Mouse (Mus musculus) embryonic facial prominence, embryonic 12.5 days (tissue): ENCODE results near the gene Coro2b. TPM values are rescaled to one million over a fixed set of nuclear protein-coding genes. Genes with fewer than 3 reads are reported as not detected.

Experiments used
- ATAC-seq: fragments of 200-750 bp; cut with Nextera tagmentation; 2 replicates; pipeline ENCODE4 v1.8.0; 2017; ENCODE audit not compliant: insufficient number of reproducible peaks, insufficient read depth, low FRiP score, low TSS enrichment
- H3K27ac ChIP-seq: fragments of 300-500 bp; sonication (generic); 2 replicates; pipeline ENCODE4 v1.5.1; 2016; ENCODE audit warnings: mild to moderate bottlenecking
- H3K27me3 ChIP-seq: fragments of 300-500 bp; sonication (generic); 2 replicates; pipeline ENCODE4 v1.6.1; 2016; ENCODE audit warnings: mild to moderate bottlenecking, moderate library complexity
- H3K36me3 ChIP-seq: fragments of 300-500 bp; sonication (generic); 2 replicates; pipeline ENCODE4 v1.6.1; 2016; ENCODE audit warnings: mild to moderate bottlenecking
- H3K4me1 ChIP-seq: fragments of 300-500 bp; sonication (generic); 2 replicates; pipeline ENCODE4 v1.6.1; 2016
- H3K4me2 ChIP-seq: fragments of 300-500 bp; sonication (generic); replicated peaks from 2 replicates; pipeline ENCODE4 v1.6.1; 2016; ENCODE audit warnings: mild to moderate bottlenecking, moderate library complexity
- H3K4me3 ChIP-seq: fragments of 300-500 bp; sonication (generic); 2 replicates; pipeline ENCODE4 v1.5.1; 2016; ENCODE audit warnings: mild to moderate bottlenecking
- H3K9ac ChIP-seq: fragments of 300-500 bp; sonication (generic); 2 replicates; pipeline ENCODE4 v1.6.1; 2016; ENCODE audit warnings: mild to moderate bottlenecking, moderate library complexity
- H3K9me3 ChIP-seq: fragments of 300-500 bp; sonication (generic); 2 replicates; pipeline ENCODE4 v1.6.1; 2016; ENCODE audit warnings: mild to moderate bottlenecking, moderate library complexity
- WGBS: fragments of 180-500 bp; shearing (Covaris S2); methylation state at CpG from one replicate; pipeline ENCODE4 v1.1.7; 2016; 5-methylcytosine and 5-hydroxymethylcytosine counted together
- polyA plus RNA-seq: library from polyadenylated mRNA; unstranded; fragments of >200 nt; fragmentation: Nextera tagmentation; extraction: Ambion mirVana; gene quantifications from 2 replicates; pipeline ENCODE4 v1.2.1, GENCODE M21; 2016

The Coro2b gene
- polyA plus RNA-seq, 1 experiment from 2014 or later, result 12.9 TPM

DNA sequence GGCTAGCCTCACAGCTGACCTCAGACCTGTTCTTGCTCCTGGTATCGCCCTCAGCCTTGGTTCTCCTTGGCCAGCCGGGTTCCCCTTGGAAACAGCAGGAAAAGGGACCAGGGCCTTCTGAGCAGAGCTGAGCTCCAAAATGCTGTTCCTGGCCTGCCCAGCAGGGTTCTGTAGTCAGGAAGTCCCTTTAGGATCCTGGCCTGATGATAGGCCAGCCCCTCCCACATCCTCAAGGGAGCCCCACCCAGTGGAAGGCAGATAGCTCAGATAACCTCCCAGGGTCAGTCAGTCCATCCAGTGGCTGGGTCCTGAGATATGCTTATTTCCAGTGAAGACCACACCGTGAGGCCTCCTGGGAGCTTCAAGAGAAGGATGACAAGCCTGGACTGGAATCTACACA is 45.7 kb downstream of the Coro2b start:
- no peak overlapping the region for H3K4me3 ChIP-seq
- H3K27ac ChIP-seq, result no peak overlapping the region
- H3K9ac ChIP-seq, result no peak overlapping the region
- no peaks in the 10 kb centered on the region for H3K4me1 ChIP-seq
- no peak overlapping the region for H3K4me2 ChIP-seq
- H3K36me3 ChIP-seq, result 0 out of 2 replicates have a peak, but pooled peaks cover 3% of the 10 kb centered on the region
- H3K27me3 ChIP-seq, result no peaks in the 10 kb centered on the region
- no peak for ATAC-seq
- WGBS, result 68% methylated on average over 3 of the region's 3 CpGs
- H3K9me3 ChIP-seq, result no peaks in the 10 kb centered on the region

GRCm38 (mm10) chr9:62484107-62484506 is 52.7 kb downstream of the Coro2b start:
- no peak for ATAC-seq
- WGBS, result 47% methylated on average over 4 of the region's 4 CpGs
- no peak overlapping the region for H3K27ac ChIP-seq

DNA sequence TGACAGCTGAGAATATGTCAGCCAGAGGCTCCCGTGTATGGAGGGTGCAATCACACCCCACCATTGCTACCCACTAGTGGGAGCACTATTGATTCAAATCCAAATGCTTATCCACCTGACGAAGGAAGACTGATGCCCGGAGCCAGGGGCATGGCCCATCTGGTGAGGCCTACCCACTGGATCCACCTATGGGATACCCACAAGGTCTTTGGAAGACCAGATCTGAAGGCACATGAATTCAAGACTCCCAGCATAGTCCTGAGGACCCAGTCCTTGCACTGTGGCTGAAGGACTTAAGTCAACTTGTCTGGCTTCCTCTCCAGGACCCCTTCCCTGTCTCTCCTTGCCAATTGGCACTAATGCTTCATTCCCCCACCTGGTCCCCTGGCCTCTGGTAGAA is 54.1 kb downstream of the Coro2b start:
- 87% methylated on average over 3 of the region's 3 CpGs for whole genome bisulfite sequencing

More at GRCm38 (mm10) chr9:62484107-62484506, 52.7 kb downstream of the Coro2b start:
- H3K9ac ChIP-seq, result no peak overlapping the region
- H3K4me3 ChIP-seq, result no peak overlapping the region
- peaks cover 5% of the 10 kb centered on the region; the same call in 1 of the 2 replicates for H3K4me1 ChIP-seq
- H3K27me3 ChIP-seq, result no peaks in the 10 kb centered on the region
- no peak overlapping the region for H3K4me2 ChIP-seq
- no peaks in the 10 kb centered on the region for H3K9me3 ChIP-seq
- 0 out of 2 replicates have a peak, but pooled peaks cover 3% of the 10 kb centered on the region for H3K36me3 ChIP-seq

DNA sequence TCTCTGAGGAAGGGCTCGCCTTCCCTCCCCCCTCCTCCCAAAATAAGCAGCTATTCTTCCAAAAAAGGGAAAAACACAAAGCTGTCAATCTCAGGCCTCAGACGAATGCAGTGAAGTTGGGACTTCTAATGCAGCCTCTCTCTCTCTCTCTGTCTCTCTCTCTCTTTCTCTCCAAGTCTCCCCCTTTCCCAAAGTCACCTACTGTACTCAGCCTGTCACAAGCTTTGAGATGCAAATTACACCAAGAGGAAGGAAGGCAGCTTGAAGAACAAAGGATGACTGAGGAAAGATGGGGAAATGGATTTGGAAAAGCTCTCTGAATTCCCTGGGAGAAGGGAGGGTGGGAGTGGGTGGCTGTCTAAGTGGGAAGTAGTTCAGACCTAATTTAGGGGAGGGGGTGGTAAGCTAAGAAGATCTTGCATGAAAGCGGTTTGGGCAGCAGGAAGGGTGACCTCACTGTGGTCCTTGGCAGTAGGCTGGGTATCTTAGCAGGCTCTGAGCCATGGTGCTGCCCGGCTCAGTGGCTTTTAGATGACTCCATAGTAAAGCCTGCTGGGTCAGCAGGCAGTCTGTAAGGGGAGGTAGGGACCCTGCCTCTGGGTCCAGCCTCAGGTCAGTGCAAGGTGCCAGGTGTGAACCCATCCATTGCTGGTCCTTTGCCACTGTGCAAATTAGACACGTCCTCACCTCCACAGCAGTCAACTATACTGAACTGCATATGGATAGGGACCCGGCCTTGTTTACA is 55.8 kb downstream of the Coro2b start:
- H3K4me2 ChIP-seq, result no peak overlapping the region
- peaks cover 15% of the 10 kb centered on the region; the same call in 1 of the 2 replicates for H3K4me1 ChIP-seq
- no peaks in the 10 kb centered on the region for H3K36me3 ChIP-seq
- WGBS, result 59% methylated on average over 6 of the region's 6 CpGs
- H3K4me3 ChIP-seq, result no peak overlapping the region
- no peak for ATAC-seq
- no peak overlapping the region for H3K9ac ChIP-seq
- no peaks in the 10 kb centered on the region for H3K9me3 ChIP-seq
- H3K27ac ChIP-seq, result no peak overlapping the region
- no peaks in the 10 kb centered on the region for H3K27me3 ChIP-seq

More for the DNA sequence above, 54.1 kb downstream of the Coro2b start:
- no peak overlapping the region for H3K27ac ChIP-seq
- no peak for ATAC-seq
- no peak overlapping the region for H3K4me3 ChIP-seq
- H3K27me3 ChIP-seq, result no peaks in the 10 kb centered on the region
- no peaks in the 10 kb centered on the region for H3K9me3 ChIP-seq
- no peak overlapping the region for H3K9ac ChIP-seq
- H3K36me3 ChIP-seq, result 0 out of 2 replicates have a peak, but pooled peaks cover 3% of the 10 kb centered on the region
- peaks cover 7% of the 10 kb centered on the region; the same call in 1 of the 2 replicates for H3K4me1 ChIP-seq
- no peak overlapping the region for H3K4me2 ChIP-seq

DNA sequence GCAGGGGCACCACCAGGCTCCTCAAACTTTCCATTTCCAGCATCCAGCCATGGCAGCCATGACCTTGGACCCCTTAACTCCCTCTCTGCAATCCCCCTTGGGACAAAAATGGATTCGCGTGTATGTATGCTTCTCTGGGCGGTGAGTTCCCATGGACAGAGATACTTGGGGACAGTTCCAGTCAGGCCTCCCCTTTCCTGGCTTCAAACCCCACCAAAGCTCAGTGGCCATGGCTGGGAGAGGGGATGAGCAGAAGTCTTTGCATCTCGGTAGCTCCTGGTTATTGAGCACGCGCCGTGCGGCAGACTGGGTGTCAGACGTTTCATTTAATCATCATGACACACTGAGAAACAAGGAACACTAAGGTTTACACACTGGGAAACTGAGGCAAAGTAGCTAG is 56.7 kb downstream of the Coro2b start:
- ATAC-seq, result no peak
- no peaks in the 10 kb centered on the region for H3K27me3 ChIP-seq
- H3K4me2 ChIP-seq, result no peak overlapping the region
- no peak overlapping the region for H3K4me3 ChIP-seq
- no peak overlapping the region for H3K27ac ChIP-seq
- no peaks in the 10 kb centered on the region for H3K9me3 ChIP-seq
- no peaks in the 10 kb centered on the region for H3K36me3 ChIP-seq
- peaks cover 15% of the 10 kb centered on the region; the same call in 1 of the 2 replicates for H3K4me1 ChIP-seq
- no peak overlapping the region for H3K9ac ChIP-seq
- 80% methylated on average over 9 of the region's 9 CpGs for WGBS

DNA sequence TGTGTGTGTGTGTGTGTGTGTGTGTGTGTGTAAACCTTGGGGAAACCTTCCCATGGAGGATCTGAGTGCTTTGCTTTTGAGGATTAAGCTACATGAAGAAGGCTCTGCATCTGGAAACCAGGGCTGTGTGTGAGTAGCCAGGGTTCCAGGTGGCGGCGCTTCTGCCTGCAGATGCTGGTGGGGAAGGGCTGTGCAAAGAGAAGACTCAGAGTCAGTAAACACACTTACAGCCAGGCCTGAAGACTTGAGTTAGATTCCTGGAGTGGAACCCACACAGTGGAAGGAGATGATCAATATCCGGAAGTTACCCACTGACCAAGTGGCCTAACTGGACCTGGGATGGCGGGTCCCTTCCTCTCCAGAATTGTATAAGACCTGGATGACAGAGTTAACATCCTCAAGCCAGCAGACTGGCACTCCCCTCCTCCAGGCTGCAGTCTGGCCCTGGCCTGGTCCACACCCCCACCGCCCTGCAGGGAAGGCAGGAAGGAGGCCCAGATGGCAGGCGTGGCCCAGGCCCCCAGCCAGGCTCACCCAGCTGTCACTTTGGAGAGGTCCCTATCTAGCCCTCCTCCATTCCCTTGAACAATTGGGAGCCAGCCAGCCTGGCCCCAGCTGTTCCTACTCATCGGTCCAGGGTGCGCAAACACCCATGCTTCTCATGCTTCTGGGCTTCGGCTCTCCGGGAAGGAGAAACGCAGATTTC is 59.9 kb downstream of the Coro2b start:
- peak overlapping the region; percentile 58 for H3K27ac ChIP-seq
- H3K4me2 ChIP-seq, result no peak overlapping the region
- peaks cover 15% of the 10 kb centered on the region; the same call in 1 of the 2 replicates for H3K4me1 ChIP-seq
- H3K4me3 ChIP-seq, result no peak overlapping the region
- ATAC-seq, result peak; percentile 43
- no peaks in the 10 kb centered on the region for H3K36me3 ChIP-seq
- 57% methylated on average over 11 of the region's 11 CpGs for WGBS
- H3K9me3 ChIP-seq, result no peaks in the 10 kb centered on the region
- no peak overlapping the region for H3K9ac ChIP-seq
- H3K27me3 ChIP-seq, result no peaks in the 10 kb centered on the region

GRCm38 (mm10) chr9:62474206-62474605 is 62.6 kb downstream of the Coro2b start:
- WGBS, result 89% methylated on average over 2 of the region's 2 CpGs
- Histone ChIP-seq H3K27me3 (no peaks in the 10 kb centered on the region), H3K4me3 (no peak overlapping the region), H3K27ac (no peak overlapping the region), H3K9ac (no peak overlapping the region), H3K4me1 (peaks cover 12% of the 10 kb centered on the region), H3K36me3 (no peaks in the 10 kb centered on the region), H3K4me2 (no peak overlapping the region), H3K9me3 (no peaks in the 10 kb centered on the region)
- no peak for ATAC-seq

GRCm38 (mm10) chr9:62471541-62472189 is 65.2 kb downstream of the Coro2b start:
- H3K4me3 ChIP-seq, result no peak overlapping the region
- H3K9ac ChIP-seq, result no peak overlapping the region
- H3K27me3 ChIP-seq, result no peaks in the 10 kb centered on the region
- no peaks in the 10 kb centered on the region for H3K9me3 ChIP-seq
- ATAC-seq, result no peak
- peaks cover 12% of the 10 kb centered on the region; the same call in 1 of the 2 replicates for H3K4me1 ChIP-seq
- no peak overlapping the region for H3K4me2 ChIP-seq
- H3K36me3 ChIP-seq, result no peaks in the 10 kb centered on the region
- WGBS, result 86% methylated on average over 14 of the region's 14 CpGs
- no peak overlapping the region for H3K27ac ChIP-seq

- ATAC-seq, result no peak
- Histone ChIP-seq H3K9ac (no peak overlapping the region), H3K4me1 (peaks cover 12% of the 10 kb centered on the region; the same call in 1 of the 2 replicates), H3K27ac (no peak overlapping the region), H3K9me3 (no peaks in the 10 kb centered on the region), H3K4me3 (no peak overlapping the region), H3K27me3 (no peaks in the 10 kb centered on the region), H3K4me2 (no peak overlapping the region), H3K36me3 (no peaks in the 10 kb centered on the region)
- WGBS, result 93% methylated on average over 14 of the region's 14 CpGs
These were observed 65.8 kb downstream of the Coro2b start for GRCm38 (mm10) chr9:62471041-62471440.

- Histone ChIP-seq H3K9me3 (no peaks in the 10 kb centered on the region), H3K9ac (no peak overlapping the region), H3K27me3 (no peaks in the 10 kb centered on the region), H3K36me3 (no peaks in the 10 kb centered on the region), H3K4me2 (no peak overlapping the region), H3K4me3 (no peak overlapping the region), H3K4me1 (peaks cover 12% of the 10 kb centered on the region; the same call in 1 of the 2 replicates), H3K27ac (no peak overlapping the region)
- WGBS, result 7% methylated on average over 1 of the region's 1 CpGs
- ATAC-seq, result no peak
These were observed 66.4 kb downstream of the Coro2b start for GRCm38 (mm10) chr9:62470398-62470797.

DNA sequence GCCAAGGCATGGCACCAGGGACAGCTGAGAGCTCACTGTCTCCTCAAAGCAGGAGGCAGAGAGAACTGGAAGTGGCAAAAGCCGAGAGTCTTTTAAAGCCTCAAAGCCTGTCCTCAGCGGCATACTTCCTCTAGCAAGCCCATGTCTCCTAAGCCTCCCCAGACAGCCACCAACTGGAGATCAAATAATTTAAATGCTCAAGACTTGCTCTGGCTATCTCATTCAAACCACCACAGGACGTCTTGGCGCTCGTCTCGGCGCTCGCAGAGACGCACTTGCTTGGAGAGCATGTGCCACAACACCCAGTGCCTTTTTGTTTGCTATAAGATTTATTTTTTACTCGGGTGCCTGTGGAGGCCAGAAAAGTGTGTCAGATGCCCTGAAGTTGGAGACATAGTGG is 67.1 kb downstream of the Coro2b start:
- Histone ChIP-seq H3K27me3 (no peaks in the 10 kb centered on the region), H3K4me3 (no peak overlapping the region), H3K9ac (no peak overlapping the region), H3K36me3 (no peaks in the 10 kb centered on the region), H3K27ac (no peak overlapping the region), H3K9me3 (no peaks in the 10 kb centered on the region), H3K4me2 (no peak overlapping the region), H3K4me1 (peaks cover 12% of the 10 kb centered on the region; the same call in 1 of the 2 replicates)
- 81% methylated on average over 10 of the region's 10 CpGs for WGBS
- ATAC-seq, result no peak
